In the genomic region with DNA sequence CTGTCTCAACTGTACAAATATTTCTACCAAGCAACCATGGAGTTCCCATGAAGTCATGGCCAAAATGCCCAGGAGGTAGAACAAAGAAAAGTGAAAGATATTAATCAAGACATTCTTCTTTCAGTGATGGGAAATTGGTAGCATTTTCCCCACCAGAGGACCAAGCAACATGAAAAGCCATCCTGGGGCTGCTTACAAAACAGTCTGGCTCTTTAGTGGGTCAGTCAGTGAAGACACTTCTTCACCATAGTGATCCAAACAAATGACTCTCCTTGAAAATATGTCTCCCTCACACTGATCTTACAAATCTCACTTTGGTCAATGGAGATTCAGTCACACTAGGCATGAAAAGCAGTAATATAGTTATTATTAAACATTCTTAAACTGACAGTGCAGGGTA, we compare ENCODE assay signal across 30 mouse cellular contexts.
DNase-seq lines count a peak whose midpoint lies in the region; ATAC-seq and TF ChIP-seq lines count a peak whose summit lies in the region.
"Had no signal": no experiment of that assay in that cellular context is flagged by ENCODE, and none has a peak within 500 bp of the region (broad histone marks: within the 10 kb centered on the region; RNA-seq: fewer than 3 reads in every experiment).

No protein-coding gene starts in this region.

- H3K27me3 ChIP-seq in hindbrain, embryonic 13.5 days: no peaks in the 10 kb centered on the region
- H3K27me3 ChIP-seq in hindbrain, embryonic 10.5 days (ENCODE audit: insufficient read depth, poor library complexity, severe bottlenecking): no peaks in the 10 kb centered on the region
- H3K27me3 ChIP-seq in neural tube, embryonic 11.5 days (ENCODE audit: control insufficient read depth, insufficient read depth, low read length): no peaks in the 10 kb centered on the region
- H3K27me3 ChIP-seq in hindbrain, embryonic 14.5 days (ENCODE audit: control insufficient read depth, insufficient read depth, low read length): no peaks in the 10 kb centered on the region
- H3K27me3 ChIP-seq in hindbrain, postnatal 0 days (ENCODE audit: insufficient read depth, low read length): no peaks in the 10 kb centered on the region
- H3K27me3 ChIP-seq: embryonic facial prominence, embryonic 13.5 days; forebrain, embryonic 12.5 days; forebrain, embryonic 15.5 days; heart, embryonic 13.5 days; intestine, embryonic 15.5 days had no signal

- H3K4me3 ChIP-seq in hindbrain, embryonic 13.5 days: no peak overlapping the region
- H3K4me3 ChIP-seq in hindbrain, embryonic 10.5 days: no peak overlapping the region
- no peak overlapping the region for H3K4me3 ChIP-seq in neural tube, embryonic 11.5 days (ENCODE audit: low read depth, low read length)
- no peak overlapping the region for H3K4me3 ChIP-seq in hindbrain, embryonic 14.5 days (replicated peaks; ENCODE audit: low read length)
- H3K4me3 ChIP-seq in hindbrain, postnatal 0 days (ENCODE audit: low read length): no peak overlapping the region
- H3K4me3 ChIP-seq: embryonic facial prominence, embryonic 10.5 days; embryonic facial prominence, embryonic 13.5 days; erythroblast, embryonic 14.5 days; forebrain, embryonic 12.5 days; forebrain, embryonic 15.5 days; heart, adult 2 months; heart, embryonic 10.5 days; heart, embryonic 13.5 days; intestine, embryonic 15.5 days had no signal

- no peak overlapping the region for H3K27ac ChIP-seq in hindbrain, embryonic 13.5 days
- H3K27ac ChIP-seq in hindbrain, embryonic 10.5 days: no peak overlapping the region
- no peak overlapping the region for H3K27ac ChIP-seq in neural tube, embryonic 11.5 days (ENCODE audit: low read depth, low read length)
- H3K27ac ChIP-seq in hindbrain, embryonic 14.5 days: no peak overlapping the region
- no peak overlapping the region for H3K27ac ChIP-seq in hindbrain, postnatal 0 days
- H3K27ac ChIP-seq: embryonic facial prominence, embryonic 10.5 days; embryonic facial prominence, embryonic 13.5 days; forebrain, embryonic 12.5 days; forebrain, embryonic 15.5 days; heart, adult 2 months; heart, embryonic 10.5 days; heart, embryonic 13.5 days; intestine, embryonic 15.5 days had no signal

- no peak for TF ChIP-seq CTCF in hindbrain, postnatal 0 days (IDR thresholded peaks at IDR 0.05; ENCODE audit: low read depth)

- H3K36me3 ChIP-seq in hindbrain, embryonic 13.5 days: no peaks in the 10 kb centered on the region
- H3K36me3 ChIP-seq in hindbrain, embryonic 10.5 days: no peaks in the 10 kb centered on the region
- H3K36me3 ChIP-seq in neural tube, embryonic 11.5 days (ENCODE audit: control insufficient read depth, insufficient read depth, low read length): no peaks in the 10 kb centered on the region
- no peaks in the 10 kb centered on the region for H3K36me3 ChIP-seq in hindbrain, embryonic 14.5 days (replicated peaks; ENCODE audit: control insufficient read depth, insufficient read depth)
- no peaks in the 10 kb centered on the region for H3K36me3 ChIP-seq in hindbrain, postnatal 0 days (ENCODE audit: insufficient read depth, low read length)
- H3K36me3 ChIP-seq: embryonic facial prominence, embryonic 10.5 days; embryonic facial prominence, embryonic 13.5 days; forebrain, embryonic 12.5 days; forebrain, embryonic 15.5 days; heart, embryonic 10.5 days; heart, embryonic 13.5 days; intestine, embryonic 15.5 days had no signal

- no peak for DNase-seq in hindbrain, embryonic 10.5 days (ENCODE audit: low spot score)
- peak; percentile 12 for DNase-seq in neural tube, embryonic 11.5 days (ENCODE audit: low spot score)
- no peak for DNase-seq in neural tube, embryonic 10.5 days (ENCODE audit: extremely low spot score, low spot score)
- DNase-seq in hindbrain, embryonic 14.5 days (ENCODE audit: low spot score): no peak
- DNase-seq in hindbrain, postnatal 0 days (ENCODE audit: low spot score): peak; percentile 23
- DNase-seq in frontal cortex, postnatal 36 days (ENCODE audit: low spot score in 2 of 2): no peak
- DNase-seq in testis, postnatal 14 days (ENCODE audit: low spot score): no peak
- DNase-seq: adrenal gland, adult 8-10 months; adrenal gland, postnatal 25 days; cerebellum, adult 2 months; cerebellum, adult 9-11 months; cerebellum, postnatal 36 days; embryo, embryonic 11 days; gastrocnemius, postnatal 10 days; gastrocnemius, postnatal 36 days; heart, adult 2 months; heart, postnatal 14 days; heart, postnatal 4 days; kidney, adult 11 months had no signal

- H3K9ac ChIP-seq in hindbrain, embryonic 13.5 days: no peak overlapping the region
- H3K9ac ChIP-seq in neural tube, embryonic 11.5 days (ENCODE audit: low read length): no peak overlapping the region
- no peak overlapping the region for H3K9ac ChIP-seq in hindbrain, embryonic 14.5 days
- H3K9ac ChIP-seq in hindbrain, postnatal 0 days (replicated peaks; ENCODE audit: low read length): no peak overlapping the region
- H3K9ac ChIP-seq: embryonic facial prominence, embryonic 13.5 days; forebrain, embryonic 12.5 days; forebrain, embryonic 15.5 days; heart, embryonic 13.5 days; intestine, embryonic 15.5 days had no signal

- 0 out of 2 replicates have a peak, but pooled peaks have one; percentile 43 for ATAC-seq in hindbrain, embryonic 13.5 days (ENCODE audit: low FRiP score)
- no peak for ATAC-seq in neural tube, embryonic 11.5 days (ENCODE audit: insufficient read depth, low FRiP score, low TSS enrichment)
- peak; percentile 64; the same call in 1 of the 2 replicates for ATAC-seq in hindbrain, embryonic 14.5 days (ENCODE audit: low FRiP score)
- peak; percentile 86 for ATAC-seq in hindbrain, postnatal 0 days
- ATAC-seq: activated CD4-positive, CD25-positive, alpha-beta regulatory T cell, adult 4 months; CD4-positive, CD25-positive, alpha-beta regulatory T cell, adult 4 months; forebrain, embryonic 15.5 days; intestine, embryonic 15.5 days had no signal

- H3K9me3 ChIP-seq in hindbrain, embryonic 13.5 days: no peaks in the 10 kb centered on the region
- H3K9me3 ChIP-seq in hindbrain, embryonic 10.5 days: no peaks in the 10 kb centered on the region
- no peaks in the 10 kb centered on the region for H3K9me3 ChIP-seq in neural tube, embryonic 11.5 days (ENCODE audit: control insufficient read depth, low read length)
- H3K9me3 ChIP-seq in hindbrain, embryonic 14.5 days (ENCODE audit: control insufficient read depth, low read length): no peaks in the 10 kb centered on the region
- H3K9me3 ChIP-seq in hindbrain, postnatal 0 days (ENCODE audit: low read length): no peaks in the 10 kb centered on the region
- H3K9me3 ChIP-seq: embryonic facial prominence, embryonic 10.5 days; embryonic facial prominence, embryonic 13.5 days; forebrain, embryonic 12.5 days; forebrain, embryonic 15.5 days; heart, embryonic 10.5 days; heart, embryonic 13.5 days; intestine, embryonic 15.5 days had no signal

- H3K4me2 ChIP-seq in hindbrain, embryonic 13.5 days: no peak overlapping the region
- no peak overlapping the region for H3K4me2 ChIP-seq in neural tube, embryonic 11.5 days (ENCODE audit: low read depth)
- H3K4me2 ChIP-seq in hindbrain, embryonic 14.5 days (replicated peaks): no peak overlapping the region
- H3K4me2 ChIP-seq in hindbrain, postnatal 0 days (ENCODE audit: low read depth, low read length): no peak overlapping the region
- H3K4me2 ChIP-seq: embryonic facial prominence, embryonic 13.5 days; forebrain, embryonic 12.5 days; forebrain, embryonic 15.5 days; heart, embryonic 13.5 days; intestine, embryonic 15.5 days had no signal

- H3K4me1 ChIP-seq in hindbrain, embryonic 13.5 days (replicated peaks): no peaks in the 10 kb centered on the region
- no peaks in the 10 kb centered on the region for H3K4me1 ChIP-seq in hindbrain, embryonic 10.5 days (replicated peaks)
- no peaks in the 10 kb centered on the region for H3K4me1 ChIP-seq in neural tube, embryonic 11.5 days (ENCODE audit: control insufficient read depth, insufficient read depth, low read length)
- no peaks in the 10 kb centered on the region for H3K4me1 ChIP-seq in hindbrain, embryonic 14.5 days (replicated peaks; ENCODE audit: control insufficient read depth, insufficient read depth, low read length)
- no peaks in the 10 kb centered on the region for H3K4me1 ChIP-seq in hindbrain, postnatal 0 days (ENCODE audit: insufficient read depth, low read length)
- H3K4me1 ChIP-seq: embryonic facial prominence, embryonic 10.5 days; embryonic facial prominence, embryonic 13.5 days; forebrain, embryonic 12.5 days; forebrain, embryonic 15.5 days; heart, embryonic 10.5 days; heart, embryonic 13.5 days; intestine, embryonic 15.5 days had no signal

Comparison
In these comparisons a context has a peak if more than half of its experiments do, and no peak if none do; other contexts are left out.
1. DNase-seq: peak in neural tube, embryonic 11.5 days (single experiment) and hindbrain, postnatal 0 days (single experiment); none in hindbrain, embryonic 10.5 days (single experiment), neural tube, embryonic 10.5 days (single experiment), hindbrain, embryonic 14.5 days (single experiment), frontal cortex, postnatal 36 days (0 of 2) and testis, postnatal 14 days (single experiment).